9 mouse cellular contexts compared by ENCODE assay signal in the genomic region with DNA sequence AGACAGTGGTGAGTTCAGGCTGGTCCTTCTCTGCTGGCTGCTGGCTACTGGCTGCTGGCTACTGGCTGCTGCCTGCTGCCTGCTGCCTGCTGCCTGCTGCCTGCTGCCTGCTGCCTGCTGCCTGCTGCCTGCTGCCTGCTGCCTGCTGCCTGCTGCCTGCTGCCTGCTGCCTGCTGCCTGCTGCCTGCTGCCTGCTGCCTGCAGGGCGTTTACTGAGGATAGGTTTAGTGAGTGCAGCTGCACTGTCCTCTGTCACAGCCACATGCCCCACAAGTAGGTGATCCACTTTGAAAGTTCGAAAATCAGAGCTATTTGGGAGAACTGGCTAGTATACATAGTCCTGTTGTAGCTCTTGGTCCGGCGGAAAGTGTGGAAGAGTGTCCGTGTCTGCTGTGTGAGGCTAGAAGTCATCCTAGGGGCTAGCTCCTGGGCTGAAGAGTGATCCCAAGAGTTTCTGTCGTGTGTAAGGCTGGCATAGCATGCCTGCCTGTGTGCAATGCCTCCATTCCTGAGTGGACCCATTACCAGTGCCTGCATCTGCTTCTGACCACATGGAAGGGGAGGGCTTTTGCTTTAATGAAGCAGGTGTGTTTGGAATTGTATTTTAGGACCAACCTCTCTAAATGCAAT. TPM values are rescaled to one million over a fixed set of nuclear protein-coding genes. Genes with fewer than 3 reads are reported as not detected.
DNase-seq lines count a peak whose midpoint lies in the region; ATAC-seq and TF ChIP-seq lines count a peak whose summit lies in the region.
"Had no signal": no experiment of that assay in that cellular context is flagged by ENCODE, and none has a peak within 500 bp of the region (broad histone marks: within the 10 kb centered on the region; RNA-seq: fewer than 3 reads in every experiment).

No protein-coding gene starts in this region.

- peaks cover 30% of the 10 kb centered on the region for H3K4me1 ChIP-seq in heart, embryonic 12.5 days (replicated peaks)
- peaks cover 25% of the 10 kb centered on the region for H3K4me1 ChIP-seq in spleen, adult 2 months (ENCODE audit: control insufficient read depth, insufficient read depth, insufficient read length)
- peaks cover 11% of the 10 kb centered on the region for H3K4me1 ChIP-seq in hindbrain, postnatal 0 days (ENCODE audit: insufficient read depth, low read length)
- H3K4me1 ChIP-seq in stomach, embryonic 16.5 days (ENCODE audit: control insufficient read depth, insufficient read depth, low read length), result peaks cover 10% of the 10 kb centered on the region

- peak overlapping the region; percentile 63; the same call in 1 of the 2 replicates for H3K27ac ChIP-seq in heart, embryonic 12.5 days (ENCODE audit: poor library complexity, severe bottlenecking)
- H3K27ac ChIP-seq in spleen, adult 2 months (ENCODE audit: insufficient read depth, low read length), result peak overlapping the region; percentile 23; the same call in 1 of the 2 replicates
- peak overlapping the region; percentile 34; the same call in 1 of the 2 replicates for H3K27ac ChIP-seq in hindbrain, postnatal 0 days
- H3K27ac ChIP-seq in stomach, embryonic 16.5 days (ENCODE audit: low read length), result peak overlapping the region; percentile 14; the same call in 1 of the 2 replicates

- intact Hi-C loops in left cerebral cortex, postnatal 10 days (cut with DNase I), result no loop called here

- no peak overlapping the region for H3K4me3 ChIP-seq in heart, embryonic 12.5 days
- no peak overlapping the region for H3K4me3 ChIP-seq in spleen, adult 2 months (ENCODE audit: extremely low read depth, insufficient read depth, insufficient read length)
- no peak overlapping the region for H3K4me3 ChIP-seq in hindbrain, postnatal 0 days (ENCODE audit: low read length)
- no peak overlapping the region for H3K4me3 ChIP-seq in stomach, embryonic 16.5 days (replicated peaks; ENCODE audit: low read length)

- TF ChIP-seq CTCF in spleen, adult 2 months (IDR thresholded peaks at IDR 0.05; ENCODE audit: extremely low read depth, insufficient read depth, insufficient read length, insufficient replicate concordance), result no peak
- TF ChIP-seq CTCF in hindbrain, postnatal 0 days (IDR thresholded peaks at IDR 0.05; ENCODE audit: low read depth), result no peak

- peaks cover 14% of the 10 kb centered on the region for H3K36me3 ChIP-seq in heart, embryonic 12.5 days
- peaks cover 2% of the 10 kb centered on the region; the same call in 1 of the 2 replicates for H3K36me3 ChIP-seq in spleen, adult 2 months (ENCODE audit: control insufficient read depth, insufficient read depth, low read length)
- H3K36me3 ChIP-seq in hindbrain, postnatal 0 days (ENCODE audit: insufficient read depth, low read length), result no peaks in the 10 kb centered on the region
- 0 out of 2 replicates have a peak, but pooled peaks cover 9% of the 10 kb centered on the region for H3K36me3 ChIP-seq in stomach, embryonic 16.5 days (ENCODE audit: control insufficient read depth, insufficient read depth, low read length)

- H3K9me3 ChIP-seq in heart, embryonic 12.5 days (replicated peaks), result no peaks in the 10 kb centered on the region
- no peaks in the 10 kb centered on the region for H3K9me3 ChIP-seq in hindbrain, postnatal 0 days (ENCODE audit: low read length)
- H3K9me3 ChIP-seq in stomach, embryonic 16.5 days (replicated peaks; ENCODE audit: control insufficient read depth, low read length), result no peaks in the 10 kb centered on the region

- DNase-seq in heart, adult 18-20 months, result no peak
- DNase-seq in spleen, adult 2 months (ENCODE audit: low read depth in 1 of 2, low spot score in 2 of 2), result no peak
- DNase-seq in spleen, postnatal 36 days (ENCODE audit: low spot score in 2 of 2), result no peak
- DNase-seq in hindbrain, postnatal 0 days (ENCODE audit: low spot score), result no peak
- no peak for DNase-seq in left cerebral cortex, postnatal 10 days (ENCODE audit: extremely low spot score in 1 of 2, low spot score in 2 of 2)
- DNase-seq in cerebellum, postnatal 36 days, result no peak

- no peak overlapping the region for H3K9ac ChIP-seq in heart, embryonic 12.5 days
- H3K9ac ChIP-seq in hindbrain, postnatal 0 days (replicated peaks; ENCODE audit: low read length), result no peak overlapping the region
- H3K9ac ChIP-seq in stomach, embryonic 16.5 days (ENCODE audit: low read length), result 0 out of 2 replicates have a peak overlapping the region, but pooled peaks have one; percentile 39

- WGBS in heart, embryonic 12.5 days, result 75% methylated on average over 6 of the region's 6 CpGs
- 66% methylated on average over 6 of the region's 6 CpGs for WGBS in spleen, adult 2 months
- WGBS in hindbrain, postnatal 0 days, result 63% methylated on average over 6 of the region's 6 CpGs
- WGBS in stomach, embryonic 16.5 days, result 78% methylated on average over 6 of the region's 6 CpGs

- H3K4me2 ChIP-seq in heart, embryonic 12.5 days, result no peak overlapping the region
- no peak overlapping the region for H3K4me2 ChIP-seq in hindbrain, postnatal 0 days (ENCODE audit: low read depth, low read length)
- no peak overlapping the region for H3K4me2 ChIP-seq in stomach, embryonic 16.5 days (ENCODE audit: low read depth, low read length)

- no peak for TF ChIP-seq POLR2A in spleen, adult 2 months (IDR thresholded peaks at IDR 0.05; ENCODE audit: low read depth, low read length)

- ATAC-seq in heart, embryonic 12.5 days (ENCODE audit: insufficient number of reproducible peaks, low FRiP score), result no peak
- ATAC-seq in hindbrain, postnatal 0 days, result no peak
- ATAC-seq in stomach, embryonic 16.5 days (ENCODE audit: insufficient read depth, low FRiP score), result no peak

- no peaks in the 10 kb centered on the region for H3K27me3 ChIP-seq in heart, embryonic 12.5 days (replicated peaks)
- no peaks in the 10 kb centered on the region for H3K27me3 ChIP-seq in spleen, adult 2 months (ENCODE audit: control insufficient read depth, insufficient read depth, low read length)
- H3K27me3 ChIP-seq in hindbrain, postnatal 0 days (ENCODE audit: insufficient read depth, low read length), result no peaks in the 10 kb centered on the region
- H3K27me3 ChIP-seq in stomach, embryonic 16.5 days (ENCODE audit: control insufficient read depth, insufficient read depth, low read length), result no peaks in the 10 kb centered on the region
- H3K27me3 ChIP-seq: CH12.LX had no signal

RNA-seq across cellular contexts. Expression of a gene that starts 45.2 kb away (rescaled TPM):
- 28.9 and 29.6 TPM in 2 replicates for polyA plus RNA-seq in heart, embryonic 12.5 days (2016; fragmentation: Nextera tagmentation; extraction: Ambion mirVana)
- 10 to 100 TPM; 31.0 to 32.9 TPM for total RNA-seq in heart, adult 18-20 months (2021)
- 22.1 and 26.6 TPM in 2 replicates for polyA plus RNA-seq in spleen, adult 2 months (2012; rRNA removed)
- total RNA-seq in hindbrain, postnatal 0 days (2014; rRNA removed), result 6.2 and 12.5 TPM in 2 replicates
- 6.7 and 7.0 TPM in 2 replicates for polyA plus RNA-seq in hindbrain, postnatal 0 days (2015; fragmentation: Nextera tagmentation; extraction: Ambion mirVana)
- 28.2 and 31.3 TPM in 2 replicates for polyA plus RNA-seq in stomach, embryonic 16.5 days (2015; fragmentation: Nextera tagmentation; extraction: Ambion mirVana)
- total RNA-seq in left cerebral cortex, postnatal 10 days (2021), result 10 to 100 TPM in 1 of 2 experiments, 1 to 10 TPM in 1; 10.0 to 10.9 TPM

RNA-seq across cellular contexts. Expression of a gene that starts 54.8 kb away (rescaled TPM):
- 3.8 and 3.9 TPM in 2 replicates for polyA plus RNA-seq in heart, embryonic 12.5 days (2016; fragmentation: Nextera tagmentation; extraction: Ambion mirVana)
- 10 to 100 TPM; 45.2 to 58.1 TPM for total RNA-seq in heart, adult 18-20 months (2021)
- 1.6 and 2.4 TPM in 2 replicates for polyA plus RNA-seq in spleen, adult 2 months (2012; rRNA removed)
- total RNA-seq in hindbrain, postnatal 0 days (2014; rRNA removed), result 4.8 and 6.9 TPM in 2 replicates
- 2.1 and 2.9 TPM in 2 replicates for polyA plus RNA-seq in hindbrain, postnatal 0 days (2015; fragmentation: Nextera tagmentation; extraction: Ambion mirVana)
- 6.4 and 6.7 TPM in 2 replicates for polyA plus RNA-seq in stomach, embryonic 16.5 days (2015; fragmentation: Nextera tagmentation; extraction: Ambion mirVana)
- 10 to 100 TPM; 32.8 to 34.8 TPM for total RNA-seq in left cerebral cortex, postnatal 10 days (2021)
